Mouse (Mus musculus) stomach, postnatal 0 days (tissue): ENCODE measurements around the gene Lrp1. TPM values are rescaled to one million over a fixed set of nuclear protein-coding genes. Genes with fewer than 3 reads are reported as not detected.

Experiments
- ATAC-seq: fragments of 200-750 bp; cut with Nextera tagmentation; 2 replicates; pipeline ENCODE4 v1.8.0; 2017; ENCODE audit not compliant: low FRiP score, low TSS enrichment
- DNase-seq: peaks from one replicate; pipeline ENCODE4 v3.0.0-alpha.2; 2016; ENCODE audit warnings: low spot score
- H3K27ac ChIP-seq: fragments of 300-500 bp; sonication (generic); replicated peaks from 2 replicates; pipeline ENCODE4 v1.5.1; 2014; ENCODE audit warnings: mild to moderate bottlenecking, control low read depth
- H3K27me3 ChIP-seq: fragments of 300-500 bp; sonication (generic); 2 replicates; pipeline ENCODE4 v1.6.1; 2014; ENCODE audit warnings: low read length; ENCODE audit not compliant: control insufficient read depth, insufficient read depth
- H3K36me3 ChIP-seq: fragments of 300-500 bp; sonication (generic); 2 replicates; pipeline ENCODE4 v1.6.1; 2014; ENCODE audit warnings: low read length, mixed read lengths; ENCODE audit not compliant: control insufficient read depth, insufficient read depth
- H3K4me1 ChIP-seq: fragments of 300-500 bp; sonication (generic); replicated peaks from 2 replicates; pipeline ENCODE4 v1.6.1; 2014; ENCODE audit warnings: antibody characterized with exemption; ENCODE audit not compliant: control insufficient read depth, insufficient read depth
- H3K4me2 ChIP-seq: fragments of 300-500 bp; sonication (generic); replicated peaks from 2 replicates; pipeline ENCODE4 v1.6.1; 2014; ENCODE audit warnings: low read depth, mild to moderate bottlenecking, control low read depth, moderate library complexity
- H3K4me3 ChIP-seq: fragments of 300-500 bp; sonication (generic); 2 replicates; pipeline ENCODE4 v1.5.1; 2014; ENCODE audit warnings: low read depth, low read length, control low read depth
- H3K9ac ChIP-seq: fragments of 300-500 bp; sonication (generic); 2 replicates; pipeline ENCODE4 v1.6.1; 2014; ENCODE audit warnings: mild to moderate bottlenecking, low read length, control low read depth, mixed read lengths
- H3K9me3 ChIP-seq: fragments of 300-500 bp; sonication (generic); 2 replicates; pipeline ENCODE4 v1.6.1; 2016; ENCODE audit warnings: low read length; ENCODE audit not compliant: control insufficient read depth
- CTCF ChIP-seq: IDR thresholded peaks from 2 replicates; pipeline ENCODE4 v1.5.1; 2016; ENCODE audit warnings: antibody characterized with exemption, low read depth, mild to moderate bottlenecking, moderate library complexity
- EP300 ChIP-seq: optimal IDR thresholded peaks from 2 replicates; pipeline ENCODE3; 2016; ENCODE audit warnings: antibody characterized with exemption
- WGBS: fragments of 180-500 bp; shearing (Covaris S2); extraction: QIAGEN DNeasy Blood & Tissue Kit; methylation state at CpG from one replicate; pipeline ENCODE4 v1.1.7; 2014; 5-methylcytosine and 5-hydroxymethylcytosine counted together
- polyA plus RNA-seq: library from polyadenylated mRNA; unstranded; fragments of >200 nt; fragmentation: Nextera tagmentation; extraction: Ambion mirVana; gene quantifications from 2 replicates; pipeline ENCODE4 v1.2.1, GENCODE M21; 2015

Lrp1 gene
- polyA plus RNA-seq, 1 experiment from 2014 or later: 32.7 TPM

- H3K27me3 ChIP-seq: no peaks in the 10 kb centered on the region
- WGBS: 72% methylated on average over 17 of the region's 17 CpGs
- no peaks in the 10 kb centered on the region for H3K4me1 ChIP-seq
- H3K4me3 ChIP-seq: no peak overlapping the region
- H3K9ac ChIP-seq: no peak overlapping the region
- DNase-seq: no peak
- no peak for ATAC-seq
- TF ChIP-seq EP300: no peak
- no peak for TF ChIP-seq CTCF
- peaks cover 39% of the 10 kb centered on the region for H3K36me3 ChIP-seq
- no peaks in the 10 kb centered on the region for H3K9me3 ChIP-seq
- H3K4me2 ChIP-seq: no peak overlapping the region
- H3K27ac ChIP-seq: peak overlapping the region; percentile 67; the same call in 1 of the 2 replicates
These were observed 49.9 kb downstream of the Lrp1 start for GRCm38 (mm10) chr10:127570937-127571641.

GRCm38 (mm10) chr10:127570384-127570783, 50.6 kb downstream of the Lrp1 start:
- DNase-seq: peak; percentile 52
- peak; percentile 37 for ATAC-seq
- 44% methylated on average over 6 of the region's 6 CpGs for WGBS
- Histone ChIP-seq H3K4me2 (no peak overlapping the region), H3K9me3 (no peaks in the 10 kb centered on the region), H3K4me3 (no peak overlapping the region), H3K9ac (no peak overlapping the region), H3K4me1 (no peaks in the 10 kb centered on the region), H3K36me3 (peaks cover 35% of the 10 kb centered on the region), H3K27me3 (no peaks in the 10 kb centered on the region), H3K27ac (peak overlapping the region; percentile 46)
- no peak for TF ChIP-seq EP300

- H3K4me1 ChIP-seq: no peaks in the 10 kb centered on the region
- peaks cover 30% of the 10 kb centered on the region for H3K36me3 ChIP-seq
- ATAC-seq (no peak), DNase-seq (peak; percentile 76)
- no peak overlapping the region; the same call in 1 of the 2 replicates for H3K9ac ChIP-seq
- H3K9me3 ChIP-seq: no peaks in the 10 kb centered on the region
- no peak overlapping the region for H3K4me2 ChIP-seq
- TF ChIP-seq CTCF (peak; percentile 92), EP300 (no peak)
- H3K27me3 ChIP-seq: no peaks in the 10 kb centered on the region
- H3K4me3 ChIP-seq: no peak overlapping the region
- WGBS: 21% methylated on average over 3 of the region's 3 CpGs
- peak overlapping the region; percentile 46 for H3K27ac ChIP-seq
These were observed 51.5 kb downstream of the Lrp1 start for GRCm38 (mm10) chr10:127569450-127569849.

DNA sequence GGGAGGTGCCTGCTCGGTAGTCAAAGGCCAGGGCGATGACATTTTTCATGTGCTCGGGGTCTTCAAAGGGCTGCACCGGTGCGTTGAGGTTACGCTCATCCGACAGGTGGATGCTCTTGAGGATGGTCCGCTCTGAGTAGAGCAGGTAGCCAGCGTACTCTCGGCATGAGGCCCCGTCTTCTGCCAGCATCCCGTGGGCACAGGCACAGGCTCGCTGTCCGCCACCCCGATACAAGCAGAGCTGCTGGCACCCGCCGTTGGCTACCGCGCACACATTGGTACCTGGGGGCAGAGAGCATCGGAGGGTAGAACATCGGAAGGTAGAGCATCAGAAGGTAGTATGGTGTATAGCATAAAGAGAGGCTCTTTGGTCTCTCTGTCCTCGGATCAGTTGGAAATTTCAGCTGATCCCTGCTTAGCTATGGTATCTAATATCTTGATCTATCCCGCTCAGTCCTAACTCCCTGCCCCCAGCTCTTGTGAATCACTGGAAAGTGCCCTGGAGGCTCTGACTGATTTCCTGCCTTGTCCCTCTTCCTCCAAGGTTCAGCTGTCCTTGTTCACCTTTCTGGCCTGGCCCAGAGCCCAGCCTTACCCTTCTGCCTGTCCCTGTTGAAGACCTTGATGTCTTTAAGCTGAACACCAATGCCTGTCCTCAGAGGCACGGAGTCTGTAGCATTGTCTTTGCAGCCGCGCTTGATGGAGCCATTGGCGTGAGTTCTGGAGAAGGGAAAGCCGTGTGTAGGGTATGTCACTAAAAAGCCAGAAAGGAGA, 54.2 kb downstream of the Lrp1 start:
- 94% methylated on average over 28 of the region's 28 CpGs for WGBS
- peaks cover 28% of the 10 kb centered on the region for H3K36me3 ChIP-seq

DNA sequence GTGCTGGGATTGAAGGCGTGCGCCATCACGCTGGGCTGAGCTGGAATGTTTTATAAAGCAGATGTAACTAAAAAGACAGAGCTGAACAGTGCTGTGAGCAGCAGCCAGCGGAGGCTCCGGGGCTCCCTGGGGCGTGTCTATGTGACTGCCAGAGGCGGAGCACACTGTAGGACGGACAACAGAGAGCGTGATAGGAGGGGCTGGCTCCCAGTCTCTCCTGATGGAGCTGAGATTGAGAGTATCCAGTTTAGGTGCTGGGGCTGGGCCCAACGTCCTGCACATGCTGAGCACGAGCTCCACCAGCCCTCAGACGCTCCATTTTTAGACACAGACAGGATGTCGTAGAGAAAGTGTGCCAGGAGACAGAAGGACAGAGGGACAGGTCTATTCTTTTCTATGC, 56.6 kb downstream of the Lrp1 start:
- Histone ChIP-seq H3K27ac (peak overlapping the region; percentile 70), H3K36me3 (peaks cover 30% of the 10 kb centered on the region), H3K9me3 (no peaks in the 10 kb centered on the region), H3K4me2 (no peak overlapping the region), H3K4me3 (no peak overlapping the region), H3K27me3 (no peaks in the 10 kb centered on the region), H3K9ac (no peak overlapping the region), H3K4me1 (no peaks in the 10 kb centered on the region; the same call in 1 of the 2 replicates)
- WGBS: 22% methylated on average over 13 of the region's 13 CpGs
- TF ChIP-seq EP300 (no peak), CTCF (no peak)
- ATAC-seq: peak; percentile 74
- peak; percentile 46 for DNase-seq

More for the DNA sequence above, 54.2 kb downstream of the Lrp1 start:
- H3K9ac ChIP-seq: no peak overlapping the region
- no peaks in the 10 kb centered on the region for H3K9me3 ChIP-seq
- no peak for ATAC-seq
- no peak overlapping the region for H3K27ac ChIP-seq
- no peak overlapping the region for H3K4me2 ChIP-seq
- no peak overlapping the region for H3K4me3 ChIP-seq
- no peaks in the 10 kb centered on the region for H3K27me3 ChIP-seq
- no peak for TF ChIP-seq EP300
- no peak for TF ChIP-seq CTCF
- H3K4me1 ChIP-seq: no peaks in the 10 kb centered on the region; the same call in 1 of the 2 replicates
- DNase-seq: no peak

DNA sequence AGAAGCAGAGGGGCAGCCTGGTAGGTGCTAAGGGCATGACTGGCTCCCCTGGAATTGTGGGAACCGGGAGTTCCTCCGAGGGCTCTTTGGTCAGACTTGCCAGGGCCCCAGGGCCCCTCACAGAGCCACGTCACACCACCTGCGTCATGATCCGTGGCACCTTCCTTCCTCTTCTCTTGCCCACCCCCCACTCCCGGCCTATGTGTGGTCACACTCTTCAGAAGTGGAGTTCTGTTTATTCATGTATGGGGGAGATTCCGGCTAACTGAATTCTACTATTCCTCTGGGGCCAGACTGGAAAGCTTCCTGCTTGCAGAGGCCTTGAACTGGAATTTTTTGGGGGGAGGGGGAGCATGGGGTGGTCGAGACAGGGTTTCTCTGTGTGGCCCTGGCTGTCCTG, 57.1 kb downstream of the Lrp1 start:
- Histone ChIP-seq H3K4me2 (no peak overlapping the region), H3K27ac (peak overlapping the region; percentile 70), H3K9me3 (no peaks in the 10 kb centered on the region), H3K4me1 (no peaks in the 10 kb centered on the region; the same call in 1 of the 2 replicates), H3K9ac (no peak overlapping the region), H3K27me3 (no peaks in the 10 kb centered on the region), H3K36me3 (peaks cover 29% of the 10 kb centered on the region), H3K4me3 (no peak overlapping the region)
- 71% methylated on average over 8 of the region's 8 CpGs for WGBS
- DNase-seq (no peak), ATAC-seq (no peak)
- TF ChIP-seq EP300 (no peak), CTCF (no peak)
